Mouse (Mus musculus): Measurements from ENCODE around the gene Uqcc1. TPM values are rescaled to one million over a fixed set of nuclear protein-coding genes. Genes with fewer than 3 reads are reported as not detected.

Gene Uqcc1
- polyA plus RNA-seq (2012; rRNA removed; ENCODE audit: low replicate concordance), result 6.6 and 8.5 TPM in 2 replicates

GRCm38 (mm10) chr2:155929531-155930442 is at the start of gene Uqcc1:
TSS of gene Uqcc1 (minus strand) at chr2:155930310.

DNA sequence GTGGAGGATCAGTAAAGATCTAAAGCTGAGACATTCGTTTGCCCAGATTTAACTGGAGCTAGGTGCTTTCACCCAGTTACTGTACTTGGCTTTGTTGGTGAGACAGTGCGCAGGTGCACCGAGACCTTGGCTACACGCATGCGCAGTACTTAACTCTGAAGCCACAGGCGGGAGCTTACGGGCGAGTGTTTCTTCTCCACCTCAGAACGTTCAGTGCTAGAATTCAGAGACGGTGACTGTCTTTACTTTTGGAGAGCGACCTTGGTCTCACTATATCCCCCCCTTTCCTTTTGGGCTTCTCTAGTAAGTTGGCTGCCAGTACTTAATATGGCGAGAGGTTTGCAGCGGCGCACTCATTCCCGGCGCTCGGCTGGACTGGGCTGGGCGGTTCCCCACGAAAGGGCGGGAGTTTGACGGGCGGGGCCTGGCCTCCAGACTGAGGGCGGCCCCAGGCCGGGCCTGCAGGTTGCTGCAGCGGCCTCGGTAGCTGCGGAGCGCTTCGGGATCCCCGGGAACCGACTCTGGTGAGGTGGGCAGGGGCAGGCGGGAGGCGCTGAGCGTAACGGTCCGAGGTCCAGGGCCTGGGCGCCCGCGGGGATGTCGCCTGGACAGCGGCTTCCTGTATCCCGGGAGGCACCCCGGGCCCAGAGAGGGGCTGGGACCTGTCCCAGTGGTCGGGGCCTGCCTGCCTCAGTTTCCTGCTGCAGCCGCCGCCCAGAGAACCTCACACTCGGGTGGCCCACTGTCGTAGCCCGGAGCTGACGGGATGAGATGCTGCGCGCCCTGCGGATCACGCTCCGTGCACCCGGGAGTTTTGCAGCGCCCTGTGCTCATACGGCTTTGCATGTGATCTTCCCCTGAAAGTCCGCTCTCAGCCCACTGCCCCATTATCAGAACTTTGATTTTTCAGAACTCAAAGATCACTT is 26.3 kb upstream of the Uqcc1 start, which contains the start of gene Cep250:
TSS of gene Cep250 (plus strand) at position 325 of the 926 bp plus-strand sequence.

DNA sequence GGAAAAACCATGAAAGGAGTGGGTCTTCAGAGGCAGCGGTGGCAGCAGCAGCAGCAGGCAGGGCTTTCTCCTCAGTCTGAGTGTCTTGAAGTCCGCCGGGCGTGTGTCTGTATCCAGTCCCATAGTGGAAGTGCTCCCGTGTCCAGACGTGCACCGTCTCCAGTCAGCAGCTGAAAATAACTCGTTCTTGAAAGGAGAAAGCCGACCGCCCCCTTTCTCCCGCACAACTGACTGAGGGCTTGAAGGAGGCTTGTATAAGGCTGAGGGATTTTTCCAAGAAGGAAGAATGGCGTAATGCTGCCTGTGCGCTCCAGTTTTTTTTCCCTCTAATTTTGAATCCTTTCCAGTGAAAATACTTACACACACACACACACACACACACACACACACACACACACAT is 15.0 kb upstream of the Uqcc1 start, which contains the start of gene Gdf5:
TSS of gene Gdf5 (minus strand) at position 244 of the 400 bp plus-strand sequence.

DNA sequence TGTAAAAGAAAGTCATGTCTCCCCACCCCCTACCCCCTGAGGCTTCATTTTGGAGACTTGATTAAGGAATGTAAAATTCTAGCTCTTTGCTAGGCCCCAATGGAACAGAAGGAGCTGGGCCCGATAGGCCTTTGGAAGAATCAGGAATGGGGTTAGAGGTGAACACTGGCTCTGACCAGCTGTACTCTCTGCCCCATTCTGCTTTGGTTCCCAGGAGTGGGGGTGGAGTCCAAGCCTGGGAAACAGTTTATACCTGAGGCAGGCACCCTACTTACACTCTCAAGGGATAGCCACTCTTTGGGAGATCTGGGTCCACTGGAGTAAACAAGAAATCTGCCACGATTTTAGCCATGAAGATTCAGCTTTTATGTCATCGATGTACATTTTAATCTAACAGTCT is 10.6 kb upstream of the Uqcc1 start, which contains the start of gene Gm15557:
TSS of gene Gm15557 (plus strand) at position 48 of the 400 bp plus-strand sequence.

GRCm38 (mm10) chr2:155834732-155835131 is 95.4 kb downstream of the Uqcc1 start, which contains the start of gene Fam83c:
TSS of gene Fam83c (minus strand) at chr2:155834854.

GRCm38 (mm10) chr2:155826630-155827424 is 103.3 kb downstream of the Uqcc1 start, which contains the start of gene Eif6:
TSS of gene Eif6 (minus strand) at chr2:155826925.

GRCm38 (mm10) chr2:155819392-155819448 is 110.9 kb downstream of the Uqcc1 start, which contains the start of gene BC029722:
TSS of gene BC029722 (minus strand) at chr2:155819426.

Other genes starting within 250 kb of the Uqcc1 start
- gene Trpc4ap, start 237.9 kb downstream of the Uqcc1 start, polyA plus RNA-seq (2012; rRNA removed; ENCODE audit: low replicate concordance), result 105 and 143 TPM in 2 replicates
- gene Edem2, start 200.8 kb downstream of the Uqcc1 start, polyA plus RNA-seq (2012; rRNA removed; ENCODE audit: low replicate concordance), result 53.3 and 79.7 TPM in 2 replicates
- gene Gm17581, start 194.4 kb downstream of the Uqcc1 start, polyA plus RNA-seq (2012; rRNA removed; ENCODE audit: low replicate concordance), result not detected in 2 replicates
- 6.9 and 9.3 TPM in 2 replicates for gene Procr, start 179.2 kb downstream of the Uqcc1 start, polyA plus RNA-seq (2012; rRNA removed; ENCODE audit: low replicate concordance)
- 0.34 and 0.62 TPM in 2 replicates for gene Mmp24, start 155.0 kb downstream of the Uqcc1 start, polyA plus RNA-seq (2012; rRNA removed; ENCODE audit: low replicate concordance)
- gene BC029722, start 110.9 kb downstream of the Uqcc1 start, polyA plus RNA-seq (2012; rRNA removed; ENCODE audit: low replicate concordance), result 55.5 and 73.0 TPM in 2 replicates
- 336 and 452 TPM in 2 replicates for gene Eif6, start 103.4 kb downstream of the Uqcc1 start, polyA plus RNA-seq (2012; rRNA removed; ENCODE audit: low replicate concordance)
- 0.15 and 1.1 TPM in 2 replicates for gene Fam83c, start 95.5 kb downstream of the Uqcc1 start, polyA plus RNA-seq (2012; rRNA removed; ENCODE audit: low replicate concordance)
- not detected in 2 replicates for gene Gm15557, start 10.4 kb upstream of the Uqcc1 start, polyA plus RNA-seq (2012; rRNA removed; ENCODE audit: low replicate concordance)
- gene Gdf5, start 15.1 kb upstream of the Uqcc1 start, polyA plus RNA-seq (2012; rRNA removed; ENCODE audit: low replicate concordance), result not detected in 2 replicates
- 3.8 and 4.3 TPM in 2 replicates for gene Cep250, start 26.1 kb upstream of the Uqcc1 start, polyA plus RNA-seq (2012; rRNA removed; ENCODE audit: low replicate concordance)
- gene 6430550D23Rik, start 77.7 kb upstream of the Uqcc1 start, polyA plus RNA-seq (2012; rRNA removed; ENCODE audit: low replicate concordance), result 1.4 and 1.9 TPM in 2 replicates
- gene Ergic3, start 77.7 kb upstream of the Uqcc1 start, polyA plus RNA-seq (2012; rRNA removed; ENCODE audit: low replicate concordance), result 225 and 402 TPM in 2 replicates
- 0.30 and 10.9 TPM in 2 replicates for gene Fer1l4, start 122.6 kb upstream of the Uqcc1 start, polyA plus RNA-seq (2012; rRNA removed; ENCODE audit: low replicate concordance)
- 0.27 and 0.93 TPM in 2 replicates for gene Spag4, start 134.9 kb upstream of the Uqcc1 start, polyA plus RNA-seq (2012; rRNA removed; ENCODE audit: low replicate concordance)
- 27.7 and 40.4 TPM in 2 replicates for gene Cpne1, start 181.7 kb upstream of the Uqcc1 start, polyA plus RNA-seq (2012; rRNA removed; ENCODE audit: low replicate concordance)
- 3.8 and 4.8 TPM in 2 replicates for gene Rbm12, start 181.7 kb upstream of the Uqcc1 start, polyA plus RNA-seq (2012; rRNA removed; ENCODE audit: low replicate concordance)
- 0.24 and 0.83 TPM in 2 replicates for gene Gm28036, start 196.8 kb upstream of the Uqcc1 start, polyA plus RNA-seq (2012; rRNA removed; ENCODE audit: low replicate concordance)
- 203 and 222 TPM in 2 replicates for gene Romo1, start 213.7 kb upstream of the Uqcc1 start, polyA plus RNA-seq (2012; rRNA removed; ENCODE audit: low replicate concordance)
- gene Nfs1, start 213.9 kb upstream of the Uqcc1 start, polyA plus RNA-seq (2012; rRNA removed; ENCODE audit: low replicate concordance), result 27.1 and 41.1 TPM in 2 replicates
- 26.9 and 39.9 TPM in 2 replicates for gene Rbm39, start 249.9 kb upstream of the Uqcc1 start, polyA plus RNA-seq (2012; rRNA removed; ENCODE audit: low replicate concordance)